Mouse (Mus musculus) liver, adult 2 months (tissue): ENCODE measurements at regions not wholly inside any gene's neighbourhood (a gene's known extent, or its start where the extent isn't known, plus 50 kb on each side); places are given as distances from the start of the nearest gene placed in this dataset.

Source experiments
- DNase-seq: peaks from one replicate; pipeline ENCODE4 v3.0.0-alpha.2; 2011; ENCODE audit warnings: low read depth, low spot score; ENCODE audit errors: extremely low read depth
- H3K27ac ChIP-seq: fragments of 200-500 bp; replicated peaks from 2 replicates; pipeline ENCODE4 v1.5.1; 2012; ENCODE audit warnings: low read depth, mild to moderate bottlenecking, control low read depth, inconsistent platforms, low read length; ENCODE audit not compliant: insufficient read depth
- H3K27me3 ChIP-seq: fragments of 200-500 bp; 2 replicates; pipeline ENCODE4 v1.6.1; 2012; ENCODE audit warnings: mild to moderate bottlenecking, moderate library complexity, low read length, inconsistent platforms; ENCODE audit not compliant: control insufficient read depth, insufficient read depth
- H3K36me3 ChIP-seq: fragments of 200-500 bp; 2 replicates; pipeline ENCODE4 v1.6.1; 2012; ENCODE audit warnings: low read length, inconsistent platforms; ENCODE audit not compliant: control insufficient read depth, insufficient read depth
- H3K4me1 ChIP-seq: fragments of 200-500 bp; 2 replicates; pipeline ENCODE4 v1.6.1; 2011; ENCODE audit warnings: low read length; ENCODE audit not compliant: control insufficient read depth, insufficient read depth
- H3K4me3 ChIP-seq: fragments of 200-500 bp; 2 replicates; pipeline ENCODE4 v1.5.1; 2011; ENCODE audit warnings: low read depth, mild to moderate bottlenecking, control low read depth, low read length, moderate library complexity; ENCODE audit not compliant: insufficient read depth
- H3K79me2 ChIP-seq: fragments of 200-500 bp; 2 replicates; pipeline ENCODE4 v1.6.1; 2012; ENCODE audit warnings: inconsistent platforms, mild to moderate bottlenecking, low read length, moderate library complexity; ENCODE audit not compliant: control insufficient read depth, insufficient read depth
- H3K9ac ChIP-seq: fragments of 200-500 bp; 2 replicates; pipeline ENCODE4 v1.6.1; 2012; ENCODE audit warnings: low read depth, mild to moderate bottlenecking, control low read depth, inconsistent platforms, low read length
- CTCF ChIP-seq: fragments of 200-500 bp; IDR thresholded peaks from 2 replicates; pipeline ENCODE4 v1.5.1; 2011; ENCODE audit warnings: low read depth, low read length, control low read depth
- POLR2A ChIP-seq: fragments of 200-500 bp; IDR thresholded peaks from 2 replicates; pipeline ENCODE4 v1.6.1; 2011; ENCODE audit warnings: low read length, control low read depth; ENCODE audit not compliant: insufficient read depth; ENCODE audit errors: extremely low read depth
- WGBS: fragments of 180-500 bp; shearing (Covaris S2); methylation state at CpG from one replicate; pipeline ENCODE4 v1.1.7; 2018; 5-methylcytosine and 5-hydroxymethylcytosine counted together

- no peaks in the 10 kb centered on the region for H3K27me3 ChIP-seq
- DNase-seq = no peak
- no peaks in the 10 kb centered on the region for H3K4me1 ChIP-seq
- no peaks in the 10 kb centered on the region for H3K79me2 ChIP-seq
- TF ChIP-seq CTCF (no peak), POLR2A (no peak)
- no peak overlapping the region for H3K4me3 ChIP-seq
- 84% methylated on average over 1 of the region's 1 CpGs for WGBS
- H3K9ac ChIP-seq = no peak overlapping the region
- no peak overlapping the region for H3K27ac ChIP-seq
- H3K36me3 ChIP-seq = no peaks in the 10 kb centered on the region
Observed at GRCm38 (mm10) chr3:100401080-100401479, 88.0 kb downstream of the Tent5c start.

- no peaks in the 10 kb centered on the region for H3K4me1 ChIP-seq
- DNase-seq = no peak
- TF ChIP-seq POLR2A (no peak), CTCF (no peak)
- no peaks in the 10 kb centered on the region for H3K79me2 ChIP-seq
- no peaks in the 10 kb centered on the region for H3K36me3 ChIP-seq
- H3K27me3 ChIP-seq = no peaks in the 10 kb centered on the region
- no peak overlapping the region for H3K4me3 ChIP-seq
- no peak overlapping the region for H3K27ac ChIP-seq
- 83% methylated on average over 3 of the region's 3 CpGs for WGBS
- no peak overlapping the region for H3K9ac ChIP-seq
Observed at GRCm38 (mm10) chr3:100397491-100397890, 91.6 kb downstream of the Tent5c start.

- H3K27me3 ChIP-seq = no peaks in the 10 kb centered on the region
- no peak overlapping the region for H3K27ac ChIP-seq
- no peaks in the 10 kb centered on the region for H3K36me3 ChIP-seq
- whole genome bisulfite sequencing = 70% methylated on average over 9 of the region's 9 CpGs
- no peaks in the 10 kb centered on the region for H3K79me2 ChIP-seq
- H3K4me3 ChIP-seq = no peak overlapping the region
- no peak overlapping the region for H3K9ac ChIP-seq
- no peaks in the 10 kb centered on the region for H3K4me1 ChIP-seq
- no peak for DNase-seq
- TF ChIP-seq POLR2A (no peak), CTCF (no peak)
Observed at GRCm38 (mm10) chr3:100394911-100395604, 94.1 kb downstream of the Tent5c start.

GRCm38 (mm10) chr3:100393956-100394355 lies 95.2 kb downstream of the Tent5c start:
- H3K4me3 ChIP-seq = no peak overlapping the region
- no peak overlapping the region for H3K27ac ChIP-seq
- H3K9ac ChIP-seq = no peak overlapping the region
- no peaks in the 10 kb centered on the region for H3K36me3 ChIP-seq
- H3K27me3 ChIP-seq = no peaks in the 10 kb centered on the region
- DNase-seq = no peak
- TF ChIP-seq CTCF (no peak), POLR2A (no peak)
- H3K79me2 ChIP-seq = no peaks in the 10 kb centered on the region
- H3K4me1 ChIP-seq = no peaks in the 10 kb centered on the region
- 87% methylated on average over 1 of the region's 1 CpGs for WGBS

- WGBS = 71% methylated on average over 1 of the region's 1 CpGs
- TF ChIP-seq CTCF (no peak), POLR2A (no peak)
- DNase-seq = no peak
- Histone ChIP-seq H3K4me3 (no peak overlapping the region), H3K36me3 (no peaks in the 10 kb centered on the region), H3K9ac (no peak overlapping the region), H3K79me2 (no peaks in the 10 kb centered on the region), H3K27ac (no peak overlapping the region), H3K4me1 (no peaks in the 10 kb centered on the region), H3K27me3 (no peaks in the 10 kb centered on the region)
Observed at GRCm38 (mm10) chr3:100382181-100382580, 106.9 kb downstream of the Tent5c start.

GRCm38 (mm10) chr3:100381363-100381762 lies 107.8 kb downstream of the Tent5c start:
- Histone ChIP-seq H3K9ac (no peak overlapping the region), H3K4me1 (no peaks in the 10 kb centered on the region), H3K27me3 (no peaks in the 10 kb centered on the region), H3K4me3 (no peak overlapping the region), H3K27ac (no peak overlapping the region), H3K36me3 (no peaks in the 10 kb centered on the region), H3K79me2 (no peaks in the 10 kb centered on the region)
- TF ChIP-seq CTCF (no peak), POLR2A (no peak)
- DNase-seq = no peak
- 60% methylated on average over 2 of the region's 2 CpGs for WGBS
